Mouse (Mus musculus): Measurements from ENCODE around the gene Thrb.

Gene Thrb

DNA sequence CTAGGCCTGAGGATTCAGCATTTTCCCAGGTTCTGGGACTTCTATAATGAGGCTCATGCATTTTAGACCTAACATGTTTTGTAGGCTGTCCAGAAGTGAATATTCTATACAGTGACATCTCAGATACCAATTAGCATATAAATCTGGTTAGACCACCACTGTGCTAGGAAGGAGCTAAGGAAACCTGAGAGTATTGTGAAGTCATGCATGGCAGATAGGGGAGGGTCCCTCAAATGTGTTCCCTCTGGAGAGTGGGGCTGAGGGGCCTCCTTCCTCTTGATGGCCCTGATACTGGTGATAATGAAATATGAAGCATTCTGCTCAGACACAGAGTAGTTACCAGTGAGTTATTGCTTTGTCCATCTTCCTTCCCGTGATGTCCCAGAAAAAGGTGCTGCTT, 91.8 kb downstream of the Thrb start:
- in situ Hi-C loops (cut with MboI; ENCODE audit: low pct_unique_long_range_greater_than_20kb in 1 of 2, low sequenced_read_pairs in 2 of 2, unreplicated experiment in 1 of 2): no loop called here

- in situ Hi-C loops (cut with MboI; ENCODE audit: low pct_unique_long_range_greater_than_20kb in 1 of 2, low sequenced_read_pairs in 2 of 2, unreplicated experiment in 1 of 2): no loop called here
Observed at GRCm38 (mm10) chr14:17753429-17753828, 93.4 kb downstream of the Thrb start.

- in situ Hi-C loops (cut with MboI; ENCODE audit: low pct_unique_long_range_greater_than_20kb in 1 of 2, low sequenced_read_pairs in 2 of 2, unreplicated experiment in 1 of 2): no loop called here
Observed at GRCm38 (mm10) chr14:17756732-17757131, 96.7 kb downstream of the Thrb start.

- in situ Hi-C loops (cut with MboI; ENCODE audit: low pct_unique_long_range_greater_than_20kb in 1 of 2, low sequenced_read_pairs in 2 of 2, unreplicated experiment in 1 of 2): no loop called here
Observed at GRCm38 (mm10) chr14:17767987-17768386, 107.9 kb downstream of the Thrb start.

DNA sequence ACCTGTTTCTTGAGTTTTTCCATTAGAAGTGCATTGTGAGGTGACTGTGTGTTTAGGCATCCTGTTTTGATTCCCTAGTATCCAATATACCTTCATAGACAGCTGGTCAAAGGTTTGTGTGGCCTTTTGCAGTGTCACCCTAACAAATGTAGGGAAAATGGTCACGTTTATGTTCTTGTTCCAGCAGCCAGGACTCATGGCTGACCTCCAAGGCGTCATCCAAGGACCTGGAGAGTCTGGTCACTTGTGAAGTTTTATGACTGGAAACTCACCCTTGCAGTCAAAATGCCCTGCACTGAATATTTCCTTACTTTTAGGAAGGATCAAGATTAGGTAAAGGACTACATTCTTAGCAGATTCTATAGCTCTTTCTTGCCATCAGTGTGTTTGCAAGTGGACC, 114.3 kb downstream of the Thrb start:
- in situ Hi-C loops (cut with MboI; ENCODE audit: low pct_unique_long_range_greater_than_20kb in 1 of 2, low sequenced_read_pairs in 2 of 2, unreplicated experiment in 1 of 2): no loop called here

DNA sequence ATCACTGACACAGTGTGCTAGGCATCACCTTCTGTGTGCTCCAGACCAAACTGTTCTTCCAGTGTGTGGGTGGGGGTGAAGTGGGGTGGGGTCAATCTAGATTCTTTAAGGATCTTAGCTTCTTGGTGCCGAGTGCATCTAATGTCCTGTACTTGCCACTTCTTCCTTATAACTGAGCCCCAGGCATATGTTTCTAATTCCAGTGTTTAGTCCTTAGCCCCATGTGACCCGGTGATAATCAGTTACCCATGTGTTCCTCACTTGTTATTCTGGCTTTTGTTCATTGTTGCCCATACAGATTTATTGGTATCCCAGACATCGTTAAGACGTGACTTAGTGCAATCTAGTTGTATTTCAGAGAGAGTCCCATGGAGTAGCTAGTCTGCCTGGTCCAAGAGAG, 121.9 kb downstream of the Thrb start:
- in situ Hi-C loops (cut with MboI; ENCODE audit: low pct_unique_long_range_greater_than_20kb in 1 of 2, low sequenced_read_pairs in 2 of 2, unreplicated experiment in 1 of 2): no loop called here

- in situ Hi-C loops (cut with MboI; ENCODE audit: low pct_unique_long_range_greater_than_20kb in 1 of 2, low sequenced_read_pairs in 2 of 2, unreplicated experiment in 1 of 2): no loop called here
Observed at GRCm38 (mm10) chr14:17784207-17784806, 124.2 kb downstream of the Thrb start.

GRCm38 (mm10) chr14:17785370-17785769, 125.3 kb downstream of the Thrb start:
- in situ Hi-C loops (cut with MboI; ENCODE audit: low pct_unique_long_range_greater_than_20kb in 1 of 2, low sequenced_read_pairs in 2 of 2, unreplicated experiment in 1 of 2): no loop called here

DNA sequence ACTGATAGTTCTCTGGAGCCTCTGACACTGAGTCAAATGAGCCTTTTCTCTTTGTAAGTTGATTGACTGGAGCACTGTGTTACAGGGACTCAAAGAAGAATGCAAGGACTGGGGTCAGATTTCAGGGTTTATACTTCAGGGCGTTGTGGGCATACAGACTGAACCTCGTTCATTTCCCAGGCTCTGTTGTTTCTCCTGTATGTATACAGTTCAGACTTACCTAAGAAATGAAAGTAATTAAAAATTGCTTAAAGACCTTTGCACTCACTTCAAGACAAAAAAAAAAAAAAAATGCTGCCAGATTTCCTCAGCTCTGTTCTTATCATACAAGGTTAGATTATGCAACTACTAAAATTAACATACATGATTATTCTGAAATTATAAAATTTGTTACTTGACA, 126.2 kb downstream of the Thrb start:
- in situ Hi-C loops (cut with MboI; ENCODE audit: low pct_unique_long_range_greater_than_20kb in 1 of 2, low sequenced_read_pairs in 2 of 2, unreplicated experiment in 1 of 2): no loop called here

DNA sequence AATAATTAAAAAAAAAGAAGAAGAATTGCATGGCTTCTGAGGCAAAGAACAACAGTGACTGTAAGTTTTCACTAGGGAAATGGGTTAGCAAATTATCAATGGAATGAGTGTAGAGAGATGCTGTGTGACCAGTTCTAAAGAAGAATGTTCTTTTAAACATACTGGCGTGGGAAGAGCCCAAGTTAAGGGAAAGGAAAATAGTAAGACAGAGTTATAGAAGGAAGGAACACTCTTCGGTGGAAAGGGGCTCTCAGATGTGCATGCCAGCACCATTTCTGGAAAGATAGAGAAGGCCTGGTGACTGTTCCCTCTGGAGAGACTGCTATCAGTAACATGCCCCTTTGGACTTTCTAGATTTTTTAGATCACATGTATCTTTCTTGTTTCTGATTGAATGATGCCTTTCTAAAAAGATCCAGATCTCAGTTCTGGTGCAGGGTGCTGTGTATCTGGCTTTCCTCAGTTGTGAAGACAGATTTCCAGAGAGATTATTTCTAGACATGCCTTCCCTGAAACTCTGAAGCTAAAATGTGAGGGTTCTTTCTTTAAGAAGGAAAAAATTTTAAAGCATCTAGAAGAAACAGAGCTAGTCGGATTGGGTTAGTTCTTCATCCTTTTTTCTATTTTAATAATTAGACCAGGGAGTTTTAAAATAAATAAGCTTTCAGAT, 144.0 kb downstream of the Thrb start:
- in situ Hi-C loops (cut with MboI; ENCODE audit: low pct_unique_long_range_greater_than_20kb in 1 of 2, low sequenced_read_pairs in 2 of 2, unreplicated experiment in 1 of 2): no loop called here

DNA sequence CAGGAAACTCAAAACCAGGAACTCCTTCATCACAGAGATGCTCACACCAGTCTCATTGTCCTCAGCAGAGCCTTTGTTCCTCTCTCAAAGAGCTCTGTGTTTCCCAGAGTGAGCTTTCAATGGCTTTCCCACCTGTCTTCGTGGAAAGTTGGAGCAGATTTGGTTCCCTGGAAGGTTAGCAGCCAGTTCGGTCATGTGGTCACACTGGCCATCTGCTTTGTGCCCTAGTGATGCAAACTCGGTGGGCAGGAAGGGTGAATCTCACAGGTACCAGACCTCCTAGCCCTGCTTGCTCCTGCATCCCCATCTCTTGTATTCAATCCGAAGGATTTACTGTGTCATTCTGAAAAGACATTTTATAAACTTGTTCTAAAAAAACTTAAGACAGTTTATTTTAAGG, 151.0 kb downstream of the Thrb start:
- in situ Hi-C loops (cut with MboI; ENCODE audit: low pct_unique_long_range_greater_than_20kb in 1 of 2, low sequenced_read_pairs in 2 of 2, unreplicated experiment in 1 of 2): no loop called here

GRCm38 (mm10) chr14:17812414-17812813, 152.4 kb downstream of the Thrb start:
- in situ Hi-C loops (cut with MboI; ENCODE audit: low pct_unique_long_range_greater_than_20kb in 1 of 2, low sequenced_read_pairs in 2 of 2, unreplicated experiment in 1 of 2): no loop called here

- in situ Hi-C loops (cut with MboI; ENCODE audit: low pct_unique_long_range_greater_than_20kb in 1 of 2, low sequenced_read_pairs in 2 of 2, unreplicated experiment in 1 of 2): no loop called here
Observed at GRCm38 (mm10) chr14:17815103-17815502, 155.0 kb downstream of the Thrb start.

- in situ Hi-C loops (cut with MboI; ENCODE audit: low pct_unique_long_range_greater_than_20kb in 1 of 2, low sequenced_read_pairs in 2 of 2, unreplicated experiment in 1 of 2): no loop called here
Observed at GRCm38 (mm10) chr14:17818086-17818485, 158.0 kb downstream of the Thrb start.

GRCm38 (mm10) chr14:17822754-17823153, 162.7 kb downstream of the Thrb start:
- in situ Hi-C loops (cut with MboI; ENCODE audit: low pct_unique_long_range_greater_than_20kb in 1 of 2, low sequenced_read_pairs in 2 of 2, unreplicated experiment in 1 of 2): no loop called here

GRCm38 (mm10) chr14:17827401-17827800, 167.3 kb downstream of the Thrb start:
- in situ Hi-C loops (cut with MboI; ENCODE audit: low pct_unique_long_range_greater_than_20kb in 1 of 2, low sequenced_read_pairs in 2 of 2, unreplicated experiment in 1 of 2): no loop called here

DNA sequence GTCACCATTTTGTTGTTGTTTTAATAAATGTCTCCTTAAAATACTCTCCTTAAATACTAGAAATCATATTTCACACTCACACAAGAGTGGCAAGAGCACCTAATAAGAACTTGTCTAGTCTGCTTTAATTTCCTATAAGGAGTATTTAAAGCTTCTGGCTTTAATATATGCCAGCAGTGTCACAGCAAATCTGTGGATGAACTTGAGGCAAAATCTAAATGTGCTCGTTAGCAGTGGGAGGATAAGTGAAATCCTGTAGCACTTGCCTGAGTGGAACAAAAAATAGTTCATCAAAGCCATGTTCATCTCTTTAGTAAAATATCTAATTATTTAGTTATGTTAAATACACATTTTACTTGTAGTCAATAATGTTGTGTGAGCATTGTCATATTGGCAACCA, 175.7 kb downstream of the Thrb start:
- in situ Hi-C loops (cut with MboI; ENCODE audit: low pct_unique_long_range_greater_than_20kb in 1 of 2, low sequenced_read_pairs in 2 of 2, unreplicated experiment in 1 of 2): no loop called here

DNA sequence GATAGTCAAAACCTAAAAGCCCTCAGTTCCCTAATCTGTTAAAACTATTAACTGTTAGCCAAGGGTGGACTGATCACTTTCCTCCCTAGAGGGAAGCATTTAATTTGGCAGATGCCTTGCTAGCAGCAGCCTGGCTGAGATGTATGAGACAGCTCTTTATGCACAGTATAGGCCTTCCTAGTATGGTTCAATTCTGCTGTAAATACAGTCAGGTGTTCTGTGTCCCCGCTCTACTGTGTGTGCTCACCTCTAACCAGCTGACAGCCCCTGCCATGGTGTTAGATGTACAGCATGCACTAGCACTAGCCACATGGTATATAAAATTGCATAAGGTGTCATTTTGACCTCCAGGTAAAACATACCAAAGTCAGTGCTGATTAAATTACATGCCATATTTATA, 176.7 kb downstream of the Thrb start:
- in situ Hi-C loops (cut with MboI; ENCODE audit: low pct_unique_long_range_greater_than_20kb in 1 of 2, low sequenced_read_pairs in 2 of 2, unreplicated experiment in 1 of 2): no loop called here

DNA sequence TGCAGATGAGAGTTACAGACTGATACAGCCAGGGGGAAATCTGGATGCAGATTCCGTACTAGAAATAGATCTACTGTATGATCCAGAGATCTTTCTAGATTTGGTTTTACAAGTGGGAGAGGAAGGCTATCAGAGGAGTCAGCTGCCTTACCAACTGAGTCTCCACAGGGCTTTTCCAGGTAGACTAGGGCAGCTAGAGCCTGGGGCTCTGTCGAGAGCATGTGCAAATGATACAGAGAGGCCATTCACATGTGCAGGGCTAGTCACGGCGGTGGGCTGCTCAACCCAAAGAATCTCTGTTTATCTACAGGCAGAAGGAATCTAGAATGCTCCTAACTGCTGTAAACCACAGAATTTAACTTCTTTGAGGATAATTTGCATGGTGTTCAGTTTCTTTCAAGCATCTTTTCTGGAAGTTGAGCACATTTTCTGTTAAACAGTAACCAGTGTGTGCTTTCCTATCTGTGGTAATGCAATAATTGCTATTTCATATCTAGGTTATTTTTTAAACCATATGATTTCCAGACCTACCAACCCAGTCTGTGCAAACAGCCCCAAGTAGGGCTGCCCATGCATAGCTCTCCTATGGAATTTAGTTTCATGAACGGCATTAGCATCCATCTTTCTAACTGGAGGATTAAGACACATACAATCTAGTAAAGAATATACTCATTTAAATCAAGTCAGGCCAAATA, 185.1 kb downstream of the Thrb start:
- in situ Hi-C loops (cut with MboI; ENCODE audit: low pct_unique_long_range_greater_than_20kb in 1 of 2, low sequenced_read_pairs in 2 of 2, unreplicated experiment in 1 of 2): no loop called here

DNA sequence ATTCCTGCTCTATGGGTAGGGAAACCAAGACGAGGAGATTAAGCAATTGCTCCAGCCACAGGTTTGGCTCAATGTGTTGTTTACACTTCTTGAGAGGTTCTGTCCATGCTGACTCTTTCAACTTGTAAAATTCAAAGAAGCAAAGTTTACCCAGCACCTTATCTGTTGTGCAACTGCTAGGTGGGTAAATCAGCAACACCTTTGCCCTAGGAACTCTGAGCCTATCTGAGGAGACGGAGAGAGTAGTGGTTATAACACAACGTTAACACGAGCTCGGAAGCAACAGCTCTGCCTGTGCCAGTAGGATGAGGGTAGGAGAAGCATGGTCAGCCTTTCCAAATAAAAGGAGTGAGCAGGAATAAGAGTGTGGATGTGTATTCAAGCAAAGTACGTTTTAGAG, 185.8 kb downstream of the Thrb start:
- in situ Hi-C loops (cut with MboI; ENCODE audit: low pct_unique_long_range_greater_than_20kb in 1 of 2, low sequenced_read_pairs in 2 of 2, unreplicated experiment in 1 of 2): no loop called here

Measured in mouse embryonic stem cell (cell line).